Mouse (Mus musculus): ENCODE measurements around the gene Spcs3. TPM values are rescaled to one million over a fixed set of nuclear protein-coding genes. Genes with fewer than 3 reads are reported as not detected.

Gene Spcs3
- polyA plus RNA-seq (2012; ENCODE audit: low replicate concordance) = 26.1 and 26.6 TPM in 2 replicates

GRCm38 (mm10) chr8:54529382-54530296 is at the start of gene Spcs3, which contains the start of gene Asb5:
TSS of gene Spcs3 (minus strand) at chr8:54529998.
TSS of gene Asb5 (plus strand) at chr8:54529580.

Other genes with a start within 250 kb of the Spcs3 start
- gene Asb5, start 418 bp downstream of the Spcs3 start, polyA plus RNA-seq (2012; ENCODE audit: low replicate concordance) = 0.72 TPM in 1 of 2 replicates, not detected in the other
- gene Spata4, start 70.8 kb upstream of the Spcs3 start, polyA plus RNA-seq (2012; ENCODE audit: low replicate concordance) = not detected in 2 replicates